Mouse (Mus musculus): ENCODE data around the gene 2010111I01Rik. TPM values are rescaled to one million over a fixed set of nuclear protein-coding genes. Genes with fewer than 3 reads are reported as not detected.

Gene 2010111I01Rik
- total and polyA plus RNA-seq, 2 experiments: 40.8 to 78.1 TPM

- H3K4me3 ChIP-seq (ENCODE audit: insufficient read depth, low read depth, low read length): no peak overlapping the region
- 73% methylated on average over 4 of the region's 4 CpGs for WGBS
- no peak overlapping the region for H3K9ac ChIP-seq (ENCODE audit: low read depth, low read length)
- no peaks in the 10 kb centered on the region for H3K79me2 ChIP-seq (ENCODE audit: control insufficient read depth, insufficient read depth, low read length)
- H3K27me3 ChIP-seq (ENCODE audit: control insufficient read depth, insufficient read depth, low read length): no peaks in the 10 kb centered on the region
- no peak for TF ChIP-seq POLR2A (IDR thresholded peaks at IDR 0.05; ENCODE audit: extremely low read depth, insufficient read depth, low read length)
- no peak for TF ChIP-seq CTCF (IDR thresholded peaks at IDR 0.05; ENCODE audit: low read depth, low read length)
- no peaks in the 10 kb centered on the region; the same call in none of the 2 replicates for H3K4me1 ChIP-seq (ENCODE audit: control insufficient read depth, insufficient read depth, low read length)
- no peaks in the 10 kb centered on the region for H3K36me3 ChIP-seq (ENCODE audit: control insufficient read depth, insufficient read depth, low read length)
- no peak overlapping the region for H3K27ac ChIP-seq (replicated peaks; ENCODE audit: insufficient read depth, low read depth, low read length)
- DNase-seq (ENCODE audit: extremely low read depth, low read depth, low spot score): no peak
These were observed 221.5 kb downstream of the 2010111I01Rik start for GRCm38 (mm10) chr13:63186217-63186616.

GRCm38 (mm10) chr13:63186642-63187041, 221.9 kb downstream of the 2010111I01Rik start:
- DNase-seq (ENCODE audit: extremely low read depth, low read depth, low spot score): no peak
- Histone ChIP-seq H3K36me3 (ENCODE audit: control insufficient read depth, insufficient read depth, low read length) (no peaks in the 10 kb centered on the region), H3K27ac (replicated peaks; ENCODE audit: insufficient read depth, low read depth, low read length) (no peak overlapping the region), H3K9ac (ENCODE audit: low read depth, low read length) (no peak overlapping the region), H3K27me3 (ENCODE audit: control insufficient read depth, insufficient read depth, low read length) (no peaks in the 10 kb centered on the region), H3K4me3 (ENCODE audit: insufficient read depth, low read depth, low read length) (no peak overlapping the region), H3K4me1 (ENCODE audit: control insufficient read depth, insufficient read depth, low read length) (no peaks in the 10 kb centered on the region; the same call in none of the 2 replicates), H3K79me2 (ENCODE audit: control insufficient read depth, insufficient read depth, low read length) (no peaks in the 10 kb centered on the region)
- 95% methylated on average over 1 of the region's 1 CpGs for WGBS
- no peak for TF ChIP-seq CTCF (IDR thresholded peaks at IDR 0.05; ENCODE audit: low read depth, low read length)
- no peak for TF ChIP-seq POLR2A (IDR thresholded peaks at IDR 0.05; ENCODE audit: extremely low read depth, insufficient read depth, low read length)

GRCm38 (mm10) chr13:63187145-63188143, 222.8 kb downstream of the 2010111I01Rik start:
- Histone ChIP-seq H3K27ac (replicated peaks; ENCODE audit: insufficient read depth, low read depth, low read length) (no peak overlapping the region), H3K4me3 (ENCODE audit: insufficient read depth, low read depth, low read length) (no peak overlapping the region), H3K27me3 (ENCODE audit: control insufficient read depth, insufficient read depth, low read length) (no peaks in the 10 kb centered on the region), H3K4me1 (ENCODE audit: control insufficient read depth, insufficient read depth, low read length) (no peaks in the 10 kb centered on the region; the same call in none of the 2 replicates), H3K9ac (ENCODE audit: low read depth, low read length) (no peak overlapping the region), H3K79me2 (ENCODE audit: control insufficient read depth, insufficient read depth, low read length) (no peaks in the 10 kb centered on the region), H3K36me3 (ENCODE audit: control insufficient read depth, insufficient read depth, low read length) (no peaks in the 10 kb centered on the region)
- 77% methylated on average over 13 of the region's 13 CpGs for WGBS
- TF ChIP-seq POLR2A (IDR thresholded peaks at IDR 0.05; ENCODE audit: extremely low read depth, insufficient read depth, low read length): no peak
- no peak for TF ChIP-seq CTCF (IDR thresholded peaks at IDR 0.05; ENCODE audit: low read depth, low read length)
- DNase-seq (ENCODE audit: extremely low read depth, low read depth, low spot score): no peak

GRCm38 (mm10) chr13:63188306-63188705, 223.6 kb downstream of the 2010111I01Rik start:
- 89% methylated on average over 5 of the region's 5 CpGs for WGBS
- no peak for DNase-seq (ENCODE audit: extremely low read depth, low read depth, low spot score)
- Histone ChIP-seq H3K9ac (ENCODE audit: low read depth, low read length) (no peak overlapping the region), H3K4me1 (ENCODE audit: control insufficient read depth, insufficient read depth, low read length) (no peaks in the 10 kb centered on the region; the same call in none of the 2 replicates), H3K27ac (replicated peaks; ENCODE audit: insufficient read depth, low read depth, low read length) (no peak overlapping the region), H3K36me3 (ENCODE audit: control insufficient read depth, insufficient read depth, low read length) (no peaks in the 10 kb centered on the region), H3K27me3 (ENCODE audit: control insufficient read depth, insufficient read depth, low read length) (no peaks in the 10 kb centered on the region), H3K79me2 (ENCODE audit: control insufficient read depth, insufficient read depth, low read length) (no peaks in the 10 kb centered on the region), H3K4me3 (ENCODE audit: insufficient read depth, low read depth, low read length) (no peak overlapping the region)
- TF ChIP-seq POLR2A (IDR thresholded peaks at IDR 0.05; ENCODE audit: extremely low read depth, insufficient read depth, low read length) (no peak), CTCF (IDR thresholded peaks at IDR 0.05; ENCODE audit: low read depth, low read length) (no peak)

GRCm38 (mm10) chr13:63188811-63189210, 224.1 kb downstream of the 2010111I01Rik start:
- no peak for DNase-seq (ENCODE audit: extremely low read depth, low read depth, low spot score)
- no peaks in the 10 kb centered on the region for H3K79me2 ChIP-seq (ENCODE audit: control insufficient read depth, insufficient read depth, low read length)
- H3K9ac ChIP-seq (ENCODE audit: low read depth, low read length): no peak overlapping the region
- no peaks in the 10 kb centered on the region for H3K36me3 ChIP-seq (ENCODE audit: control insufficient read depth, insufficient read depth, low read length)
- H3K27me3 ChIP-seq (ENCODE audit: control insufficient read depth, insufficient read depth, low read length): no peaks in the 10 kb centered on the region
- TF ChIP-seq POLR2A (IDR thresholded peaks at IDR 0.05; ENCODE audit: extremely low read depth, insufficient read depth, low read length): no peak
- no peak for TF ChIP-seq CTCF (IDR thresholded peaks at IDR 0.05; ENCODE audit: low read depth, low read length)
- WGBS: 36% methylated on average over 2 of the region's 2 CpGs
- H3K4me1 ChIP-seq (ENCODE audit: control insufficient read depth, insufficient read depth, low read length): no peaks in the 10 kb centered on the region; the same call in none of the 2 replicates
- H3K4me3 ChIP-seq (ENCODE audit: insufficient read depth, low read depth, low read length): no peak overlapping the region
- no peak overlapping the region for H3K27ac ChIP-seq (replicated peaks; ENCODE audit: insufficient read depth, low read depth, low read length)
